Mouse (Mus musculus) embryonic facial prominence, embryonic 11.5 days (tissue): ENCODE results near the gene Otop2. TPM values are rescaled to one million over a fixed set of nuclear protein-coding genes. Genes with fewer than 3 reads are reported as not detected.

ENCODE experiments used
- ATAC-seq: fragments of 200-750 bp; cut with Nextera tagmentation; replicated peaks from 2 replicates; pipeline ENCODE4 v1.8.0; 2017; ENCODE audit warnings: low read depth; ENCODE audit not compliant: insufficient number of reproducible peaks, low FRiP score, low TSS enrichment
- DNase-seq: peaks from one replicate; pipeline ENCODE4 v3.0.0-alpha.2; 2015; ENCODE audit warnings: low spot score
- H3K27ac ChIP-seq: fragments of 300-500 bp; sonication (generic); replicated peaks from 2 replicates; pipeline ENCODE4 v1.5.1; 2014; ENCODE audit warnings: mild to moderate bottlenecking, low read depth, low read length, control low read depth
- H3K27me3 ChIP-seq: fragments of 300-500 bp; sonication (generic); 2 replicates; pipeline ENCODE4 v1.6.1; 2014; ENCODE audit warnings: mild to moderate bottlenecking, low read length, moderate library complexity, mixed read lengths; ENCODE audit not compliant: control insufficient read depth, insufficient read depth
- H3K36me3 ChIP-seq: fragments of 300-500 bp; sonication (generic); replicated peaks from 2 replicates; pipeline ENCODE4 v1.6.1; 2014; ENCODE audit warnings: low read depth, mild to moderate bottlenecking, low read length, moderate library complexity, mixed read lengths; ENCODE audit not compliant: control insufficient read depth, insufficient read depth
- H3K4me1 ChIP-seq: fragments of 300-500 bp; sonication (generic); 2 replicates; pipeline ENCODE4 v1.6.1; 2014; ENCODE audit warnings: low read length, mixed read lengths; ENCODE audit not compliant: control insufficient read depth, insufficient read depth
- H3K4me2 ChIP-seq: fragments of 300-500 bp; sonication (generic); 2 replicates; pipeline ENCODE4 v1.6.1; 2014; ENCODE audit warnings: low read depth, mild to moderate bottlenecking, control low read depth, low read length, moderate library complexity
- H3K4me3 ChIP-seq: fragments of 300-500 bp; sonication (generic); 2 replicates; pipeline ENCODE4 v1.5.1; 2014; ENCODE audit warnings: low read depth, low read length, control low read depth
- H3K9ac ChIP-seq: fragments of 300-500 bp; sonication (generic); replicated peaks from 2 replicates; pipeline ENCODE4 v1.6.1; 2014; ENCODE audit warnings: mild to moderate bottlenecking, control low read depth, low read length
- H3K9me3 ChIP-seq: fragments of 300-500 bp; sonication (generic); replicated peaks from 2 replicates; pipeline ENCODE4 v1.6.1; 2016; ENCODE audit warnings: mild to moderate bottlenecking, low read length, inconsistent platforms, mixed read lengths; ENCODE audit not compliant: control insufficient read depth
- WGBS: fragments of 180-500 bp; shearing (Covaris S2); extraction: QIAGEN DNeasy Blood & Tissue Kit; methylation state at CpG from one replicate; pipeline ENCODE4 v1.1.7; 2014; 5-methylcytosine and 5-hydroxymethylcytosine counted together
- polyA plus RNA-seq: library from polyadenylated mRNA; unstranded; fragments of >200 nt; fragmentation: Nextera tagmentation; extraction: Ambion mirVana; gene quantifications from 2 replicates; pipeline ENCODE4 v1.2.1, GENCODE M21; 2014

The Otop2 gene
- polyA plus RNA-seq, 1 experiment from 2014 or later: not detected

- ATAC-seq: no peak
- Histone ChIP-seq H3K27me3 (peaks cover 76% of the 10 kb centered on the region), H3K4me3 (no peak overlapping the region), H3K4me2 (no peak overlapping the region), H3K27ac (no peak overlapping the region), H3K9ac (no peak overlapping the region), H3K4me1 (no peaks in the 10 kb centered on the region), H3K9me3 (no peaks in the 10 kb centered on the region), H3K36me3 (no peaks in the 10 kb centered on the region)
- DNase-seq: no peak
- WGBS: 51% methylated on average over 7 of the region's 7 CpGs
These were observed 10.2 kb downstream of the Otop2 start for GRCm38 (mm10) chr11:115317204-115317603.

GRCm38 (mm10) chr11:115318245-115319027 is 11.5 kb downstream of the Otop2 start:
- DNase-seq: peak; percentile 20
- H3K4me1 ChIP-seq: no peaks in the 10 kb centered on the region
- no peak overlapping the region for H3K4me2 ChIP-seq
- 3% methylated on average over 63 of the region's 63 CpGs for WGBS
- H3K9ac ChIP-seq: no peak overlapping the region
- no peak for ATAC-seq
- H3K27ac ChIP-seq: no peak overlapping the region
- H3K36me3 ChIP-seq: no peaks in the 10 kb centered on the region
- no peak overlapping the region for H3K4me3 ChIP-seq
- H3K9me3 ChIP-seq: no peaks in the 10 kb centered on the region
- H3K27me3 ChIP-seq: peaks cover 89% of the 10 kb centered on the region

- H3K36me3 ChIP-seq: no peaks in the 10 kb centered on the region
- H3K9ac ChIP-seq: no peak overlapping the region
- H3K9me3 ChIP-seq: no peaks in the 10 kb centered on the region
- no peaks in the 10 kb centered on the region for H3K4me1 ChIP-seq
- ATAC-seq (no peak; the same call in 1 of the 2 replicates), DNase-seq (no peak)
- H3K4me2 ChIP-seq: no peak overlapping the region
- 2% methylated on average over 15 of the region's 18 CpGs for WGBS
- no peak overlapping the region for H3K4me3 ChIP-seq
- no peak overlapping the region for H3K27ac ChIP-seq
- peaks cover 95% of the 10 kb centered on the region for H3K27me3 ChIP-seq
These were observed 12.9 kb downstream of the Otop2 start for GRCm38 (mm10) chr11:115319704-115320383.

- H3K4me2 ChIP-seq: peak within 1 kb of the TSS; percentile 8
- peak; percentile 33; the same call in 1 of the 2 replicates for ATAC-seq
These were observed 15.1 kb downstream of the Otop2 start, which contains the start of gene Ush1g for GRCm38 (mm10) chr11:115321906-115322693. Ush1g (minus strand) TSS chr11:115322041.

GRCm38 (mm10) chr11:115323354-115323753 is 16.4 kb downstream of the Otop2 start:
- Histone ChIP-seq H3K9ac (no peak overlapping the region), H3K4me1 (no peaks in the 10 kb centered on the region), H3K27ac (no peak overlapping the region), H3K36me3 (no peaks in the 10 kb centered on the region), H3K27me3 (peaks cover 63% of the 10 kb centered on the region), H3K4me3 (no peak overlapping the region), H3K4me2 (no peak overlapping the region), H3K9me3 (no peaks in the 10 kb centered on the region)
- DNase-seq (no peak), ATAC-seq (no peak)
- 21% methylated on average over 31 of the region's 32 CpGs for WGBS

More at GRCm38 (mm10) chr11:115321906-115322693, 15.1 kb downstream of the Otop2 start, which contains the start of gene Ush1g:
- no peaks in the 10 kb centered on the region for H3K9me3 ChIP-seq
- no peaks in the 10 kb centered on the region for H3K4me1 ChIP-seq
- DNase-seq: peak; percentile 83
- no peak within 1 kb of the TSS for H3K4me3 ChIP-seq
- H3K27ac ChIP-seq: no peak within 1 kb of the TSS
- 4% methylated on average over 35 of the region's 35 CpGs for WGBS
- H3K27me3 ChIP-seq: peaks cover 75% of the 10 kb centered on the region
- no peaks in the 10 kb centered on the region for H3K36me3 ChIP-seq
- 0 out of 2 replicates have a peak within 1 kb of the TSS, but pooled peaks have one; percentile 3 for H3K9ac ChIP-seq

- Histone ChIP-seq H3K9ac (no peak overlapping the region), H3K4me1 (no peaks in the 10 kb centered on the region), H3K36me3 (no peaks in the 10 kb centered on the region), H3K9me3 (no peaks in the 10 kb centered on the region), H3K27ac (no peak overlapping the region), H3K4me2 (no peak overlapping the region), H3K27me3 (peaks cover 30% of the 10 kb centered on the region), H3K4me3 (no peak overlapping the region)
- ATAC-seq (no peak), DNase-seq (no peak)
- 76% methylated on average over 7 of the region's 7 CpGs for WGBS
These were observed 19.8 kb downstream of the Otop2 start for GRCm38 (mm10) chr11:115326730-115327129.

GRCm38 (mm10) chr11:115329339-115329738 is 22.4 kb downstream of the Otop2 start:
- Histone ChIP-seq H3K27me3 (peaks cover 10% of the 10 kb centered on the region), H3K4me3 (no peak overlapping the region), H3K4me1 (no peaks in the 10 kb centered on the region), H3K9me3 (no peaks in the 10 kb centered on the region), H3K4me2 (no peak overlapping the region), H3K9ac (no peak overlapping the region), H3K27ac (no peak overlapping the region), H3K36me3 (no peaks in the 10 kb centered on the region)
- WGBS: 72% methylated on average over 15 of the region's 15 CpGs
- no peak for ATAC-seq
- no peak for DNase-seq
